Mouse (Mus musculus) Patski (cell line): Measurements from ENCODE around the gene Clmp. TPM values are rescaled to one million over a fixed set of nuclear protein-coding genes. Genes with fewer than 3 reads are reported as not detected.

Experiments
- ATAC-seq: fragments of 100-300 bp; one replicate; pipeline ENCODE4 v1.8.0; 2021
- CTCF ChIA-PET: fragments of 350-600 bp; sonication (Branson Sonifier 250); formaldehyde crosslinking; loops from one replicate; lab custom pipeline; 2022; ENCODE audit warnings: inconsistent platforms; lab: Charles Lee
- POLR2A ChIA-PET: fragments of 350-600 bp; sonication (Branson Sonifier 250); formaldehyde crosslinking; loops from one replicate; lab custom pipeline; 2022; ENCODE audit warnings: antibody characterized with exemption, inconsistent platforms; lab: Charles Lee
- DNase-seq: peaks from one replicate; pipeline ENCODE4 v3.0.0-alpha.2; 2011; ENCODE audit warnings: low read depth, low spot score
- H3K27me3 ChIP-seq: fragments of 371-371 bp; one replicate; pipeline ENCODE4 v1.5.1; 2021
- CTCF ChIP-seq: fragments of 100-300 bp; IDR thresholded peaks from one replicate; pipeline ENCODE4 v1.5.1; 2021
- in situ Hi-C: fragments of 300-500 bp; cut with MboI; formaldehyde crosslinking; loops from 3 replicates; pipeline ENCODE4 v1.11.1; 2018; ENCODE audit warnings: low pct_unique_long_range_greater_than_20kb, mixed read lengths
- polyA plus RNA-seq: library from polyadenylated mRNA; unstranded; gene quantifications from one replicate; pipeline ENCODE4 v1.2.3, GENCODE M21; 2021

Clmp gene
- polyA plus RNA-seq, 1 experiment from 2014 or later, result 0.06 TPM

DNA sequence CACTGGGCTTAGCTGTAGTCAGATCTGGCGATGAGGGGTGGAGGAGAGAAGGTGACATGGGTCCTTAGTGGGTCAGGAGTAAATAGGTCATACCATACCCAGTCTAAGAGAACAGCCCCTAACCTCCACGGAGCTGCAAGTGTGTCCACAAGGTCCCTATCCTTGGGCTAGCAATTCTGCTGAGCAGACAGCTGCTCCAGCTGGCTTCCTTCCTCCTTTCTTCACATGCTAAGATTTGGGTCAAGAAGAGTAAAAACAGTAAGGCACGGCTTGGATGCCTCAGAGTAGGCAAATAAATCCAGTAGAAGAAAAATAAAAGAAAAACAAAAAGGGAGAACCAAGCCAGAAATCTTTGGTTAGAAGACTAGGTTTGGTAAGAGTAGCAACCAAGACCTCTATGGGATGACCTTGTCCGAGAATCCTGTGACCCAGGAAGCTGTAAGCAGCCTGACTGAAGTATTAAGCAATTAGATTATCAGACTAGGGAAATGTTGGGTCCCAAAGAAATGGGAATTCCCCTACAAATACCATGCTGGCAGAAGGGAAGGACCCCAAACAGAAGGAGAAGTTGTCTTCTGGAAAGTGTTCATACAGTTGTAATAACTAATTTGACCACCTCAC lies 34.4 kb upstream of the Clmp start:
- no peak for TF ChIP-seq CTCF
- POLR2A ChIA-PET, result no interaction called here

DNA sequence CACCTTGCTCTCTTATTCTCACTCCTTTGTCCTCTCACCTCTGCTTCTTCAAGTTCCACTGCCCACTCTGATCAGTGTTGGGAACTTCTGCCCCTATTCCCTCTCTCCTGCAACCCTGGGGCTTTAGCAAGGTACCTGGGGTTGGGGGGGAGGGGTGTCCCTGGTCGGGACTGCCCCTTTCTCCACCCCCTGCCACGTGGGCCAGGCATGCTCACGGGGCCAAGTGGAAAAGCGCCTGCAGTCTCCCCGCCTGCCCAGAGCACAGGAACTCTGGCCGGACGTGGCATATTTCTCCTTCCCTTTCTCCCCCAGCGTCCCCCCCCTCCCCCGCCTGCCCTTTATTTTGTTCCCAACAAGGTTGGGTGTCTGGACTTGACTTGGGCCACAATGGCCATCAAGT lies 33.0 kb upstream of the Clmp start:
- peaks cover 4% of the 10 kb centered on the region for H3K27me3 ChIP-seq
- POLR2A ChIA-PET, result no interaction called here
- in situ Hi-C loops, result no loop called here
- DNase-seq (no peak), ATAC-seq (no peak)
- no peak for TF ChIP-seq CTCF
- CTCF ChIA-PET, result no interaction called here

More for the DNA sequence above, 34.4 kb upstream of the Clmp start:
- in situ Hi-C loops, result no loop called here
- CTCF ChIA-PET, result no interaction called here
- DNase-seq, result no peak
- H3K27me3 ChIP-seq, result peaks cover 4% of the 10 kb centered on the region
- ATAC-seq, result no peak

DNA sequence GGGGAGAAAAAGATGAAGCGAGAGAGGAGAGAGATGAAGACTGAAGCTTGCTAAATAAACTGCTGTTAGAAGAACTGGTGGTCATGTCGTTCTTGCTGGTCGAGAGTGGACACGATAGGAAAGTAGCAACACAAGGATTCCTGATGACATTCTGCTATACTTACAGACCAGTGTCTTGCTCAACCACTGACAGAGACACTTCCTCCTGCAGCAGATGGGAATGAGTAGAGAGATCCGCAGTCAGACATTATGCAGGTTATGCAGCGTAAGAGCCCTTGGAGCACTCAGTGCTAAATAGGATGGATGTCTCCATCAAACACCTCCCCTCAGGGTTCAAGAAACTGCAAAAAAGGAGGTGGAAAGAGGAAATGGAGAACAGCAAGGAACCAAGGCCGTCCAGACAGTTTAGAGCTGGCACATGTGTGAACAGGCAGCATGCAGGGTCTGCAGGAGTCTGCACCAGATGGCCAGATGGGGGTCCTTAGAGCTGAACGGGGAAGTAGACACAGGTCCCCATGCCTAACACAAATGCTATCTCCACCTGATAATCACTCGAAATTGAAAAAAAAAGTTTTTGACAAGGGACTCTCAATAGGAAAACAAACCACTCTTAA lies 19.5 kb upstream of the Clmp start:
- DNase-seq (no peak), ATAC-seq (no peak)
- POLR2A ChIA-PET, result no interaction called here
- CTCF ChIA-PET, result no interaction called here
- H3K27me3 ChIP-seq, result peaks cover 11% of the 10 kb centered on the region
- in situ Hi-C loops, result no loop called here
- no peak for TF ChIP-seq CTCF

DNA sequence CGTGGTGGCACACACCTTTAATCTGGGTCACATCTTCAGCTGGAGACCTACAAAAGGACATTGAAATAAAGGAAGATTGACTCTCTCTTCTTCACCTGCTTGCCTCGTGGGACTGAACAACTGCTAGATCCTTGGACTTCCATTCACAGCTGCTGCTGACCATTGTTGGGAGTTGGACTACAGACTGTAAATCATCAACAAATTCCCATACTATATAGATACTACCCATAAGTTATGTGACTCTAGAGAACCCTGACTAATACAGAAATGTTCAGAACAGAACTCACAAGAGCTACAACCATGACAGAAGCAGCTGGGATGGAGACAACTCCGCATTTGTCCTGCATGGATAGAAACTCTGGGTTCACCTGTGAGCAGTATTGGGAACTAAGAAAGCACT lies 15.4 kb upstream of the Clmp start, which contains the start of gene Gm21915:
Gm21915 (plus strand) TSS at position 301 of the 400 bp plus-strand sequence.
- TF ChIP-seq CTCF, result no peak
- ATAC-seq (no peak), DNase-seq (no peak)
- H3K27me3 ChIP-seq, result peaks cover 31% of the 10 kb centered on the region
- POLR2A ChIA-PET, result no interaction called here
- in situ Hi-C loops, result loop anchor here (5.0 kb wide), 1 partner anchor 42 kb away; no protein-coding TSS in a partner anchor
- CTCF ChIA-PET, result interaction anchor here (0.6 kb wide), 1 partner anchor 1071 kb away, joined by 3 read pairs; no protein-coding TSS in a partner anchor

DNA sequence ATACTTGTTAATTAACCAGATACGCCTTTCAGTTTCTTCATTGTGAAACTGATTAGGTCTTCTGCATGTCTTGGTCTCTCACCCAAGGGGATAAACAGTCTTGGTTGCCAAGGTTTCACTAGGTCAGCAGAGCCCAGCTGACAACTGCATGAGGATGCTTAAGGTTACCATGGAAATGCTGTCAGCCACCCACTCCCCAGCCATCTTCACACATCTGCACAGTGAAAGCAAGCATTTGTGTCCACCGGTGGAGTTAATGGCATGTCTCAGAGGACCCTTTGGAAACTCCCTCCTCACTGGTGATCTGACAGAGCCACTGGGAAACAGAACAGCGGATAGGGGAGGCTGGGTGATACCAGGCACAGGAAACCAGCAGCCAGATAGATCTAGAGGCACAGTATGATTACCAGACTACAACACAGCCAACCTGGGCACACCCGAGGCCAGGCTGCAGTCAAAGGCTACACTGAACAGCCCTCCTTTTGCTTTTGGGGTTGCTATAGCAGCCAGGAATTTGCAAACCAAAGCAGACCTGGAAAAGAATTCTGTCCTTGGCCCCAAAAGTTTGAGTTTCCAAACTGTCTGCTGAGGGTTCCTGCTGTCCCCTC lies 14.3 kb upstream of the Clmp start:
- no peak for ATAC-seq
- H3K27me3 ChIP-seq, result peaks cover 31% of the 10 kb centered on the region

DNA sequence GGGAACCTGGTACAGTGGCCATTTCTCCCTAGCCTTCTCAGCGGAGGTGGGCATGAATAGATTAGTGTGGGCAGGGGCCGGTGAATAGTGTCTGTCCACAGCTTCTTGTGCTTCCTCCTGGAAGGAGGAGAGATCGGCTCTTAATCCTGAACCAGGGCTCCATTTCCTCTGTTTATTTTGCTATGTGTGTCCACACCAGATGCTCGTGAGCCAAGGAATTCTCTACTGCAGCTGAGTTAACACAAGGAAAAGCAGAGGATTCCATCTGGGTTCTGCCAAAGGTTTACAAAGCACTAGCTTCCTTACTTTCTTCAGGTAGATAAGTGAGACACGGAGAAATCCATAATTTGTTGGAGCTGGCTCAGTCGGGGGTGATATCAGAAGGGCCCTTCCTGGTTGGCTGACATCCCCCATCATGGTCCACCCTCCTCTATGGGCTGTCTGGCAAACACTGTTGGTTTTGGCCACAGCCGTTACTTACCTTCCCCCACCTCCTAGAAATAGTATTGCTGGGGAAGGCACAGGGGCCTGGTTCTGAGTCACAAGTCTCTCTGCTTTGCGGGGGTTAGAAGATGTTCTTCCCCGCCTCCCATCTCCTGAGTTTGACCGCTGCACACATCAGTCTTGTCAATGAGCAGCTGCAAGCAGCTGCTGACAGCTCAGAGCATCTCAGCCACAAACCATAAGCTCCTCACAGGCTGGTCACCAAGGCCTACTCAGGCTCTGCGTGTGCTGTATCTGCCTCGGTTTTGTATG lies 10.4 kb upstream of the Clmp start:
- TF ChIP-seq CTCF, result no peak
- ChIA-PET POLR2A (no interaction called here), CTCF (no interaction called here)
- in situ Hi-C loops, result no loop called here
- DNase-seq, result no peak
- H3K27me3 ChIP-seq, result peaks cover 21% of the 10 kb centered on the region
- ATAC-seq, result no peak

More for the DNA sequence above, 14.3 kb upstream of the Clmp start:
- ChIA-PET CTCF (no interaction called here), POLR2A (no interaction called here)
- in situ Hi-C loops, result loop anchor here (5.0 kb wide), 1 partner anchor 41 kb away; no protein-coding TSS in a partner anchor
- no peak for TF ChIP-seq CTCF
- DNase-seq, result no peak

DNA sequence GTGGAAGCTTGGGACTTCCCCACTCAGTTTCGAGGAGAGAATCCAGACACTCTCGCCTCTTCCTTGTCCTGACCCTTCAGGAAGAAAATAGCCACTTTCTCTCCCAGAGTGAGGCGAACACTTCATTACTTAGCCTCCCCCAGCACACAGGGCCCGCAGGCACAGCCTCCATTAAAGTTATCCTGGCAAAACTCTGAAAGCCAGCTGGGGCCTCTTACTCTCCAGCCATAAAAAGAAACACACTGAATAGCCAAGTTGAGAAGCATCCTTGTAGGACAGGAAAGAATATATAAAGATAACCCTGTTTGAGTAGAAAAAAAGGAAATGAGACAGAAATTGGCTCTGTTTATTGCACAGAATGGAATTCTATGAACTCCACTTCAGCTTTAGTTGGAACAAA lies 7.1 kb upstream of the Clmp start:
- POLR2A ChIA-PET, result no interaction called here
- in situ Hi-C loops, result no loop called here

DNA sequence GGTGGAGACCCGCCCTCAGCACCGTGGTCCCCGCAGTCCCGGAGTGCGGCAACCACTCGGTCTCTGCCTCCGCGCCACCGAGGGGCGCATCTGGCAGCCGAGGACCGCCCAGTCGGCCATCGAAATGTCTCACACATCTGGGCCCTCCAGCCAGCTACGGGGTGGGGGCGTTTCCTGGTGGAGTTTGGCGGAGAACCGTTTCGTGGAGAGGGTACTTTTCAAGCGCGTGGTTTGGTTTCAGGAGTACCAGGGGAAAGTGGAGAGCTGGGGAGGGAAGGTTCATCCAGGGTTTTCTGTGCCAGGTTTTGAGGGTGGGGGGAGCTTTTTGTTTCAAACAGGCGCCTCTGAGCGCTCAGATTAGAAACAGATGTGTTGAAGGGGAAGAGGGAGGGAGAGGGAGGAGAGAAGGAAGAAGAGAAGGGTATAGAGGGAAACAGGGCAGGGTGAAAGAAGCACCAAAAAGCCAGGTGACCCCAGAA lies 698 bp downstream of the Clmp start:
- ATAC-seq, result no peak
- in situ Hi-C loops, result no loop called here
- peaks cover 44% of the 10 kb centered on the region for H3K27me3 ChIP-seq
- no peak for TF ChIP-seq CTCF
- DNase-seq, result no peak
- ChIA-PET POLR2A (no interaction called here), CTCF (no interaction called here)

More for the DNA sequence above, 7.1 kb upstream of the Clmp start:
- no peak for ATAC-seq
- peaks cover 21% of the 10 kb centered on the region for H3K27me3 ChIP-seq
- no peak for TF ChIP-seq CTCF
- no peak for DNase-seq
- CTCF ChIA-PET, result interaction anchor here (1.0 kb wide), 1 partner anchor 24 kb away, joined by 3 read pairs; no protein-coding TSS in a partner anchor

DNA sequence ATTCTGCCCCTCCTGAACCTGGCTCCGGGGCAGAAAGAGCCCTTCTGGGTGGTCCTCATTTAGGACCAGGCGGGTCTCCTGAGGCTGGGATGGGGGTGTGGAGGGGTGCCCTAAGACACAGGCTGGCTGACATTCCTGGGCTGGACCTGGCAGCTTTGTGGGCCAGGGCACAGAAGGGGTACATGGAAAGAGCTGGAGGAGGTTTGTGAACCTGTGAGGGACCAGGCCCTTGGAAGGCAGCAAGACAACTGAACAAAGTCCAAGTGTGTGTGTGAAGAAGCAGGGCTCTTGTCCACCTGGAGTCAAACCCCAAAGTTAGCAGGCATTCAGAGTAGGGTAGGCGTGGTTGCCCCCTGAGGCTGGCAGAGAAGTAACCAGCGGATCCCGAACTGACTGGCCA lies 1.3 kb downstream of the Clmp start:
- ATAC-seq (no peak), DNase-seq (no peak)
- in situ Hi-C loops, result no loop called here
- peaks cover 38% of the 10 kb centered on the region for H3K27me3 ChIP-seq
- CTCF ChIA-PET, result no interaction called here
- no peak for TF ChIP-seq CTCF
- POLR2A ChIA-PET, result no interaction called here

DNA sequence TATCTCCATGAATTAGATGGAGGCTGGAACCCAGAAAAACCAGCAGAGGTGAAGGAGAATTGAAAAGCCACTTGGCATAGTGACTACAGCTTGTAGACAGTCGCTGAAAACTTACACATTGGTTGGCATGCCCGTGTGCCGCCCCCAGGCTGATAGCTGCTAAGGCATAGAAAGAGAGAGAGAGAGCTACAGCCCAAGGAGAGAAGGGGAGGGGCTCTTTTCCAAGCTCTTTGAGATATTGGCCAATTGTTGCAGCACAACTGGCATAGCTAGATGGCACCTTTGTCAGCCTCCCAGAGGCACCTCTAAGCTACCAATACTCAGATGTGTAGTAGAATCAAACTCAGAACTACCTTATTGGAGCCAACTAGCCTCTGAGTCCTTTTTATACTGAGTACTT lies 1.8 kb downstream of the Clmp start:
- CTCF ChIA-PET, result no interaction called here
- no peak for TF ChIP-seq CTCF
- in situ Hi-C loops, result no loop called here
- ATAC-seq (no peak), DNase-seq (no peak)
- H3K27me3 ChIP-seq, result peaks cover 33% of the 10 kb centered on the region
- POLR2A ChIA-PET, result no interaction called here
